Mouse (Mus musculus) erythroblast, embryonic 14.5 days (primary cell): ENCODE data around the gene Paxip1. TPM values are rescaled to one million over a fixed set of nuclear protein-coding genes. Genes with fewer than 3 reads are reported as not detected.
A peak's percentile ranks its signal among the peaks of the same experiment; 100 is the strongest.

Experiments used
- H3K27me3 ChIP-seq: 2 replicates; pipeline ENCODE4 v1.6.1; 2012; ENCODE audit warnings: inconsistent platforms; ENCODE audit not compliant: control insufficient read depth
- H3K36me3 ChIP-seq: 2 replicates; pipeline ENCODE4 v1.6.1; 2012; ENCODE audit warnings: mild to moderate bottlenecking, inconsistent platforms; ENCODE audit not compliant: control insufficient read depth
- H3K4me1 ChIP-seq: 2 replicates; pipeline ENCODE4 v1.6.1; 2012; ENCODE audit warnings: inconsistent platforms; ENCODE audit not compliant: control insufficient read depth
- H3K4me3 ChIP-seq: replicated peaks from 2 replicates; pipeline ENCODE3; 2012; ENCODE audit warnings: moderate library complexity, mild to moderate bottlenecking, inconsistent platforms
- H3K9me3 ChIP-seq: 2 replicates; pipeline ENCODE4 v1.6.1; 2012; ENCODE audit warnings: low read length, inconsistent platforms, mixed read lengths; ENCODE audit not compliant: control insufficient read depth
- GATA1 ChIP-seq: IDR thresholded peaks from 2 replicates; pipeline ENCODE4 v1.6.1; 2012; ENCODE audit warnings: low read length, inconsistent platforms, mixed read lengths
- TAL1 ChIP-seq: IDR thresholded peaks from 3 replicates; pipeline ENCODE4 v1.6.1; 2012; ENCODE audit warnings: low read length, inconsistent platforms, mixed read lengths
- polyA plus RNA-seq: library from polyadenylated mRNA; stranded (reverse); fragments of >175 nt; gene quantifications from 2 replicates; pipeline ENCODE4 v1.2.3, GENCODE M21; 2012

The Paxip1 gene
- polyA plus RNA-seq, 1 experiment: 3.5 TPM

- TF ChIP-seq TAL1: no peak
- TF ChIP-seq GATA1: no peak
- Histone ChIP-seq H3K27me3 (peaks cover 5% of the 10 kb centered on the region), H3K36me3 (peaks cover 29% of the 10 kb centered on the region), H3K4me1 (peaks cover 43% of the 10 kb centered on the region), H3K9me3 (no peaks in the 10 kb centered on the region), H3K4me3 (peak overlapping the region; percentile 99)
Observed at GRCm38 (mm10) chr5:27792173-27792470, 631 bp upstream of the Paxip1 start.

GRCm38 (mm10) chr5:27790910-27791288 is 592 bp downstream of the Paxip1 start:
- Histone ChIP-seq H3K4me3 (peak overlapping the region; percentile 99), H3K27me3 (peaks cover 3% of the 10 kb centered on the region), H3K4me1 (peaks cover 43% of the 10 kb centered on the region), H3K36me3 (peaks cover 42% of the 10 kb centered on the region), H3K9me3 (peaks cover 3% of the 10 kb centered on the region)
- TF ChIP-seq GATA1: no peak
- TF ChIP-seq TAL1: no peak

- peaks cover 48% of the 10 kb centered on the region for H3K36me3 ChIP-seq
- TF ChIP-seq GATA1: no peak
- no peak for TF ChIP-seq TAL1
- peak overlapping the region; percentile 99 for H3K4me3 ChIP-seq
- peaks cover 43% of the 10 kb centered on the region for H3K4me1 ChIP-seq
- no peaks in the 10 kb centered on the region; the same call in 1 of the 2 replicates for H3K27me3 ChIP-seq
- H3K9me3 ChIP-seq: peaks cover 3% of the 10 kb centered on the region
Observed at GRCm38 (mm10) chr5:27790086-27790909, 1.2 kb downstream of the Paxip1 start.

GRCm38 (mm10) chr5:27789586-27789985 is 1.9 kb downstream of the Paxip1 start:
- H3K36me3 ChIP-seq: peaks cover 55% of the 10 kb centered on the region
- H3K4me3 ChIP-seq: peak overlapping the region; percentile 99
- no peaks in the 10 kb centered on the region; the same call in 1 of the 2 replicates for H3K27me3 ChIP-seq
- TF ChIP-seq TAL1 (no peak), GATA1 (no peak)
- H3K9me3 ChIP-seq: peaks cover 3% of the 10 kb centered on the region
- peaks cover 40% of the 10 kb centered on the region for H3K4me1 ChIP-seq

- Histone ChIP-seq H3K4me1 (no peaks in the 10 kb centered on the region), H3K27me3 (no peaks in the 10 kb centered on the region), H3K36me3 (peaks cover 99% of the 10 kb centered on the region), H3K9me3 (peaks cover 3% of the 10 kb centered on the region), H3K4me3 (no peak overlapping the region)
- TF ChIP-seq GATA1 (no peak), TAL1 (no peak)
Observed at GRCm38 (mm10) chr5:27783381-27783780, 8.1 kb downstream of the Paxip1 start.

GRCm38 (mm10) chr5:27767948-27768347 is 23.5 kb downstream of the Paxip1 start:
- Histone ChIP-seq H3K9me3 (no peaks in the 10 kb centered on the region), H3K4me1 (no peaks in the 10 kb centered on the region), H3K4me3 (no peak overlapping the region), H3K27me3 (no peaks in the 10 kb centered on the region), H3K36me3 (peaks cover 100% of the 10 kb centered on the region)
- TF ChIP-seq TAL1 (no peak), GATA1 (no peak)

GRCm38 (mm10) chr5:27765780-27766179 is 25.7 kb downstream of the Paxip1 start:
- H3K4me3 ChIP-seq: no peak overlapping the region
- H3K36me3 ChIP-seq: peaks cover 100% of the 10 kb centered on the region
- H3K4me1 ChIP-seq: no peaks in the 10 kb centered on the region
- no peak for TF ChIP-seq TAL1
- TF ChIP-seq GATA1: no peak
- H3K27me3 ChIP-seq: no peaks in the 10 kb centered on the region
- no peaks in the 10 kb centered on the region for H3K9me3 ChIP-seq

- H3K4me3 ChIP-seq: no peak overlapping the region
- peaks cover 96% of the 10 kb centered on the region for H3K36me3 ChIP-seq
- H3K4me1 ChIP-seq: no peaks in the 10 kb centered on the region
- TF ChIP-seq TAL1: no peak
- no peak for TF ChIP-seq GATA1
- H3K27me3 ChIP-seq: no peaks in the 10 kb centered on the region
- peaks cover 2% of the 10 kb centered on the region; the same call in 1 of the 2 replicates for H3K9me3 ChIP-seq
Observed at GRCm38 (mm10) chr5:27744944-27745343, 46.5 kb downstream of the Paxip1 start.

GRCm38 (mm10) chr5:27739216-27739615 is 52.3 kb downstream of the Paxip1 start:
- Histone ChIP-seq H3K9me3 (no peaks in the 10 kb centered on the region), H3K27me3 (no peaks in the 10 kb centered on the region), H3K36me3 (peaks cover 52% of the 10 kb centered on the region), H3K4me3 (no peak overlapping the region), H3K4me1 (no peaks in the 10 kb centered on the region)
- no peak for TF ChIP-seq TAL1
